Mouse (Mus musculus): ENCODE measurements around the gene Casp8ap2.

Gene Casp8ap2

DNA sequence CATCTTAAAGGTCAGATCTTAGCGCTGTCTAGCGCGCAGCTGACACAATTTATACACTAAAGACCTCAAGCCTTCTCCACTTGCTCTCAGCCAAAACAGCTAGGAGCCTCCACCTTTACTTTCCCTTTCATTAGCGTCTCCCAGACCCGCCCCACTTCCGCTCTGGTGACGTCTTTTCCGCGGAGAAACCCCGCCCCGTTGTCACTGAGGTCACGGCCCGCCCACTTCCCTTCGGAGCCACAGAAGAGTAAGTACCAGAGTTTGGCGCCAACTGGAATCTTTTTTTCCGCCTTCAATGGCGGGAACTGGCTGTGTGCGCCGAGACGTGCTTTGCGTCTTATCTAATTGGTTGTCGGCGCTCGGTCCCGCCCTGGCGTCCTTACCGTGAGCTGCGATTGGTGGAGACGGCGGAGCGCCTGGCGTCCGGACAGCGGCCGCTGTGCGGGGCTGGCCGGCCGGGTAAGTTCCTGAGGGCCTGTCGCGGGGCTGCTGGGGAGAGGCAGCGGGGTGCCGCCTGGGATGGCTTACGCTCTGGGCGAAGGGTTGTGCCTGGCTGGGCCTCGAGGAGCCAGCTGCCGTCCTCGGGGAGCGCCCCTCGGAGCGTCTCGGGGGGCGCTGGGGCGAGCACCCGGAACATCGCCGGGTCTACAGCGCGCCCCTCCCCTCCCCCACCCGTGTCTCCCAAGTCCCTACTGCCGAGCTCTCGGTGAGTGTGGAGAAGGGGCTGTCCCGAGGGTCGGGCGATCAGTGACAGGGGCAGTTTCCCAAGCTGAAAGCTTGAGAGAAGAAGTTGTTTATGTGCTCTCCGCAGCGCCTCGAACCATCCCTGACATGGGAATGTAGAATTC lies at the start of gene Casp8ap2:
Casp8ap2 (plus strand) TSS at position 418 of the 848 bp plus-strand sequence.
- peak; percentile 100 for DNase-seq

- no peak for DNase-seq
Measured at GRCm38 (mm10) chr4:32569054-32569453, 46.2 kb upstream of the Casp8ap2 start.

DNA sequence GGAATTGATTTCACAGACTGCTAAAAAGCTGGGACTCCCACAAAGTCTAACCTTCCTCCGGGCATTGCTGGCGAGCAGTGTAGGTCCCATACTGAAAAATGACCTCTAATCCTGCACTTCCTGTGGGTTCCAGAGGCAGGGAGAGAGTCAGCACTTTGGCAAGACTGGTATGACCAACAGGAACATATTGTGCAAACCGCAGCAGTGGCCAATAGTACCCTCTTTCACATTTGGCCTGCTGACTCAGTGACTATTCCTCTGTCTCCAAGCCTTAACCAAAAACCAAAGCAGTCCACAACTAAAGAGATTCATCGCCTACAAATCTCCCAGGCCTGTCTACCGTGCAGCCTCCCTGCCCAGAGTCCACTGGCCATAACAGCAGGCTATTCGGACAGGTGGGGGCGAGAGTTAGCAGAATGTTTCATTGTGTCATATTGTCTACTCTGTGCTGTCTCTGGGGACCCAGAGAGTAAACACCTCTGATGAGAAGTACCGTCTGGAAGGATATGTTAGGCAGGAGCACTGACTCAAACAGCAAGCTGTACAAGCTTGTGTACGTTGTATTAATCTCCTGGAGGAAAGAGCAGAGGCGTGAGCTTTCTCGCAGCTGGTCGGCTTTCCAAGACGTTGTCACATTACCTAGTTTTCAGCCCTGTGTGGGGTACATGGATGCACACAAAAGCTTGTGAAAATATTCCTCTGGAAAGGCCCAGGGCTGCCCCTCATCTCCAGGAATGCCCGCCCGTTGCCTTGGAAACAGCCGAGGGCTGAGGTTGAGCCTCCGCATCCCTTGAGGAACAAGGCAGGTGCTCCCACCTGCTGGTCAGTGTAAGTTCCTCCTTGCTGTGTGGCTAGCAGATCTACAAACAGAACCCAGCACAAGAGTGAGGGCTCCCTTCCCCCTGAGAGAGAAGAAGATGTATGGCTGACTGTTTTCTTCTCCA lies 45.0 kb upstream of the Casp8ap2 start:
- DNase-seq: peak; percentile 28 to 29

DNA sequence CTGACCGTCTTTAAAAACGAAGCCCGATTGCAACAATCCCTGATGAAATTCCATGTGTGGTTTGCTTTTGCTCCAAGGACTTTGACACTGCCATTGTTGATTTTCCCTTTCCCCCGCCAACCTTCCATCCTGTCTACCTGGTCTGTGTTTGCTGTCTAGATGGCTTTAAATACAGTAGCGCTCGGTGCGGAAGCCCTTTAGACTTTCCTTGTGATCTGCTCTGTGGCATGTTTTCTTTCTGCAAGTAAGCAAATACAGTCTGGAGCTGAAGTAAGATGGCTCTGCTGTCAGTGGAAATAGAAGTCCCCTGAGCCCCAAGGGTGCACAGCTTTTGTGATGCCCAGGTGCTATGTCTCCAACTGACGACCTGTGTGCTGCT lies 44.3 kb upstream of the Casp8ap2 start:
- no peak for DNase-seq

DNA sequence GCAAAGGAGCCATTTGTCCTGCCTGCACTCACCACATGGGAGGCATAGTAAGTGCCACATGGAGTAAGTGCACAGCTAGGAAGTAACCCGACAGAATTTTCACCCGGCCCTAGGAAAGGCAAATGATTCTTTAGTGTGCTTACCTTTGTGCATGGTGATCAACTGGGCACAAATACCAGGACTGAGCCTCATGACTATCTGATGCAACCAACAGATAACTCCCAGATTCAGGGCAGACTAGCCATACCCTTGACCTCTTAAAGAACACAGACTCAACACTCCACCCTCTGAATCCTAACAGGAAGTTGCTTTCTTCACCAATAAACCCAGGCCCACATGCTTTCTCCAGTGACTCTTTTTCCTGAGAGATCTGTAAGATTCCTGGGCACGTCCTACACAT lies 43.8 kb upstream of the Casp8ap2 start:
- no peak for DNase-seq

DNA sequence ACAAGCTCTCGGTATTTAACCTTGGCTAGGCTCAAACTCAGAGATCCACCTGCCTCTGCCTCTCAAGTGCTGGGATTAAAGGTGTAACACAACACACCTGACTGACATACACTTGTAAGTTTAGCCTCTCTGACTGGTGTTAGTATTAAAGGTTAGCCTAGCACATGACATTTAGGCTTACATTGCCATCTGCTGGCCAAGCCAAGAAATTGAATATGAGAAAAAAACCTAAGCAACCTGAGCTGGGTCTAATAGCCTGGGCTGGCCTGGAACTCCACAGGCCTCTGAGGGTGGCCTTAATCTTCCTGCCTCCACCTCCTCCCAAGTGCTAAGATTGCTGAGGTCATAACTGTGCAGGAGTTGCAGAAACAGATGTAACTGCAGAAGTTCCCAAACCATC lies 43.1 kb upstream of the Casp8ap2 start:
- peak; percentile 20 to 32 for DNase-seq

DNA sequence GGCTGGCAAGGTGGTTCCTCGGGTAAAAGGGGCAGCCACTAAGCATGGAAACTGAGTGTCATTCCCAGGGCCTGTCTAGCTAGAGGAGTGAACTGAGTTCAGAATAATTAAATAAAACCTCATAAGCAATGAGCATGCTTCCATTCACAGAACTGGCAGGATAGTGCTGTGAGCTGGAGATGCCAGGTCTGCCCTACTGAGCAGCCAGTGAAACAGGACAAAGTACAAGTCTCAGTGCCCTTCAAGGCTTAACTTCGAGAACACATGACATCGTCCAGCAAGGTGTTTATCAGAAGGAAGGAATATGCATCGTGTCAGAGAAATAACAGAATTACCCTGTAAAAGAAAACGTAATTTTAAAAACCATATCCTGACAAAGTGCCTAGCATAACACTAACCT lies 41.7 kb upstream of the Casp8ap2 start:
- peak in 1 of 2 experiments; percentile 20 for DNase-seq

DNA sequence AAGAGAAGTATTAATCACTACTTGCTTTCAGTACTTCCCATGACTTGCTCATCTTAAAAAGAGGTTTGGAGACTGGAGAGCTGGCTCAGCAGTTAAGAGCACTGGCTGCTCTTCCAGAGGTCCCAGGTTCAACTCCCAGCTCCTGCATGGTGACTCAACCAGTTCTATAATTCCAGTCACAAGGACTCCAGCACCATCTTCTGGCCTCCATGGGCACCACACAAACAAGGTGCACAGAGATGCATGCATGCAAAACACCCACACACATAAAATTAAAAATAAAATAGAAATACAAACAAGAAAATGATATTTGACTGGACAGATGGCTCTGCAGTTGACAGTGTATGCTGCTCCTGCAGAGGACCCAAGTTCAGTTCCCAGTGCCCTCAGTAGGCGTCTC lies 40.6 kb upstream of the Casp8ap2 start:
- no peak for DNase-seq

DNA sequence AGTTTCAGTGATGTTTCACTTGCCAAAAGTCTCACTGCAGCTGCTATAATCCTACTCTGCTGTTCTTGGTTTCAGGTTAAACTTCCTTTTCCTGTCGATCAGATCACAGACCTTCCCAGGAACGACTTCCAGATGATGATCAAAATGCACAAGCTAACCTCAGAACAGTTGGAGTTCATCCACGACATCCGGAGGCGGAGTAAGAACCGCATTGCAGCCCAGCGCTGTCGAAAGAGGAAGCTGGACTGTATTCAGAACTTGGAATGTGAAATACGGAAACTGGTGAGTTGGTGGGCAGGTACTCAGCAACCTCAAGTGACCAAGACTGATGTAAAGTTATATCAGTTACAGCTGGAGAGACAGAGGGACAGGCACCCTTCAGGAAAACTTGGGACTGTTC lies 40.1 kb upstream of the Casp8ap2 start:
- no peak for DNase-seq

- DNase-seq: no peak
Measured at GRCm38 (mm10) chr4:32579850-32580249, 35.4 kb upstream of the Casp8ap2 start.

DNA sequence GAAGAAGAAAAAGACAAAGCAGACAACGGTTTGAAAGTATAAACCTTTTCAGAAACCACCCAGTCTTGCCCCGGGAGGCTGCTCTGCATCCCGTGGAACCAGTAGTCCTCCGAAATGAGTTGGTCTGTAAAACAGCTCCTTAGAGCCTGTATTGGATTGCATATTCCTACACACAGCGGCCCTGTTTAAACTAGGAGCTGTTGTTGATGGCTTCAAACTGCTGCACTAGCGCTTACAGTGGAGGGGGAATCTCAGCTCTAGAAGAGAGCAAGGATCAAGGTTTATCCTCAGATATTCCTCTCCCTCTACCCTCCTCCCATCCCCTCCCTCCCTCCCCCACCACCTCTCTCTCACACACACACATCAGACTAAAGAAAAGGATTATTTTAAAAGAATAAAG lies 31.1 kb upstream of the Casp8ap2 start:
- DNase-seq: no peak

DNA sequence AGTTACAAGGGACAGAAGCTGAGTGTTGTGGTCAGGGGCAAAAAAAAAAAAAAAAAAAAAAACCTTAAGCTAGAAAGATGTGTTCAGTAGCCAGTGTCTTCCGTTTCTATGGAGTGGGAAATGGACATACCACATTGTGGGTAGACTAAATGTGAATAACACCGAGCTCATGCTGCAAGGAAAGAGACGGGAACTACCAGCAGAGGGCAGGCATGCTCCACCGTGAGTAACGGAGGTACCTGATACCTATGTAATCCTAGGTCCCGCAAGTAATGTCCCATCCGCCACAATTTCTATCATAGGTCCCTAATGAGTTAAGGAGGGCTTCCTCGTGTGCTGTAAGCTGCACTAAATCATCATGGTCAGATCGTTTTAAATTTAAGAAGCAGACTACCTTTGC lies 28.7 kb upstream of the Casp8ap2 start:
- DNase-seq: peak; percentile 23 to 65

DNA sequence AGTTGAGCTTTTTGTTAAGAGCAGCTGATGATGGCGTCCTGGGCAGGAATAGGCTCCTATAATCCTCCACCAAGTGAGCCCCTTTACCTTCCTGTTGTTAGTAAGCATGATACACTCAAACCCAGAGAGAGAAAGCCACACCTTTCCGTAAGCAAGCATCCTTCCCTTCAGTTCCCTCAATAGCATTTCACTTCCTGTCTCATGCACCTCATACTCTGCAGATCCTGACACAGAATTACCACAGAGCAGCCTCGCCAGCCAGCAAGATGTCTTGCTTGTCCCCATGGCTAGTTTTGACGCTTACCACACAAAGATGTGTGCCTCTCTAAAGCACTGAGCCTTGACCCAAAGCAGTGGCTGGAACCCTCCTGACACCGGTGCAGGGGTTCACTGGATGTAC lies 27.7 kb upstream of the Casp8ap2 start:
- DNase-seq: no peak

GRCm38 (mm10) chr4:32588237-32588636 lies 27.0 kb upstream of the Casp8ap2 start:
- DNase-seq: no peak

DNA sequence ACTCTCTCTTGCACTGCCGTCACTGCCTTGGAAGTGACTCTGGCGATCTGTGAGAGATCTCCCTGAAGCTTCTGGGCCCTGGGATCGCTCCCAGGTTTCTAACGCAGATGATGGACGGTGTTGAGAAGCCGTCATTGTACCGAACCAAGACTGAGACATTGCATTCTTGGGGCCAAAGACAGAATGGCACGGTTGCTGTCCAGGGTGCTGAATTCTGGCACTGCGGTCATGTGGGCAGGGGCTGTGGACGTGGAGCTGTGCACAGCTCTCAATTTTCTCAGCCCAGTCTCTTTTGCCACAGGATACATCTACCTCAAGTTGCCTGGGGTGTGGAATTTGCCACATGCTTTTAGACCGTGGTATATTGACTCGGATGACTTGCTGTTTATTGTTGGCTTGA lies 14.1 kb upstream of the Casp8ap2 start:
- peak in 1 of 2 experiments; percentile 24 for DNase-seq

- DNase-seq: no peak
Measured at GRCm38 (mm10) chr4:32602660-32603059, 12.6 kb upstream of the Casp8ap2 start, which contains the start of gene Gja10. Gja10 (minus strand) TSS chr4:32602760.

DNA sequence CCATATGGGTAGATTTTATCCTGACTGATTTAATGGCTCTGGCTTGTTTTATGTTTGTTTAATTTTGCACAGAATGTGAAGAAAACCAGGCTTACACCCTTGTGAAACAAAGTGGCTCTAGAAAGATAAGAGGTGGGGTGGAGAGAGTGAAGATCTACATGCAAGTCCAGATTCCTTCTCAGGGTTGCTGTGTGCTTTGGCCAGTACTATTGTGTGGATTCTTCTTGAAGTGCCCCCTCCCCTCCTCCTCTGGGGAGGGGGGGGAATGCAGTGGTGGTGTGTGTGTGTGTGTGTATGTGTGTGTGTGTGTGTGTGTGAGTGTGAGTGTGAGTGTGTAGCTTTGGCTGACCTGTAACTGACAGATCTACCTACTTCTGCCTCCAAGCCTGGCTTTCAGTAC lies 6.4 kb downstream of the Casp8ap2 start:
- no peak for DNase-seq

DNA sequence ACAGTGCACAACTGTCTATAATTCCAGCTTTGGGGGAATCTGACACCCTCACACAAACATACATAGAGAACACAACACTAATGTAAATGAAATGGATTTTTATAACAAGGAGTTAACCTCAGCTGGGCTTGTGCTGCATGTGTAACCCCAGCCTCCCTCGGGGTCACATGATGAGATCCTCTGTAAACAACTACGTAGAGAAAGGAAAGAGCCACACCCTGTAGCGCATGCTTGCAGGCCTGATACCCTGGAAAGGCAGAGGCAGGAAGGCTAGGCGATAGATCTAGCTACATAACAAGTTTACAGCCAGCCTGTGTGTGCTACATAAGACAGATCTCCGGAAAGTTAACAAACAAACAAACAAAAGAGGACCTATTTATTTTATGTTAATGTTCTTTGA lies 36.4 kb downstream of the Casp8ap2 start:
- no peak for DNase-seq

- DNase-seq: no peak
Measured at GRCm38 (mm10) chr4:32656146-32656904, 41.1 kb downstream of the Casp8ap2 start.

DNA sequence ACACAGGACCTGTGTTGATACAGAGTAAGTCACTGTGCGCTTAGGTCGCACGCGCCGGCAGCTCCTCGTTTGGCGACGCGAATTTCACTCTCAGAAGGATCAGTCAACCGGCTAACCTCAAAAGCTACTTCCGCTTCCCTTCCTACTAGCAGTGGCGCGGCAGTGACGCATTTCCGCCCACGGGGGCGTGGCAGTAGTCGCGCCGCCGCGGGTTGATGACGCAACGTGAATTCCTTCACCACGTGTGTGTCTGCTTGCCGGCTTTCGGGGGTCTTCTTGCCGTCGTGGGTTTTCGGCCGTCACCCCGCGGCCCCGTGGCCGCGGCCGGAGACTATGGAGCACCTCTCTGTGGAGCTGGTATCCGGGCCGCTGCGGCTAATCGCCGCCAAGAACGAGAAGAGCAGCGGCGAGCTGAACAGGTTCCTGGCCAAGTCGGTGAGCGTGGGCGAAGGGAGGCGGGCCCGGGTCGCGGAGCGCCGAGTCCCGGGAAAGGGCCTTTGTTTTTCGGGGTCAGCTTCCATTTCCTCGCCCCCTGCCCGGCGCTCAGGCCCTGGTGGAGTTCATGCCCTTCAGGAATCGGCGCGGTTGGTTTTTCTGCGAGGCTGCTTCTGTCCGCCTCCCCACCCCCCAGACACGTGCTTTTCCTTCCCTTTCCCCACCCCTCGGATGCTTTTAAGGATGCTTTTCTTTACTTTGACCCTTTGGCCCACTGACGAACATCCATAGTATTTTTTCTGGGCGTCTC lies 41.8 kb downstream of the Casp8ap2 start, which contains the start of gene Mdn1:
Mdn1 (plus strand) TSS at position 202 of the 745 bp plus-strand sequence.
- DNase-seq: peak; percentile 92 to 96

DNA sequence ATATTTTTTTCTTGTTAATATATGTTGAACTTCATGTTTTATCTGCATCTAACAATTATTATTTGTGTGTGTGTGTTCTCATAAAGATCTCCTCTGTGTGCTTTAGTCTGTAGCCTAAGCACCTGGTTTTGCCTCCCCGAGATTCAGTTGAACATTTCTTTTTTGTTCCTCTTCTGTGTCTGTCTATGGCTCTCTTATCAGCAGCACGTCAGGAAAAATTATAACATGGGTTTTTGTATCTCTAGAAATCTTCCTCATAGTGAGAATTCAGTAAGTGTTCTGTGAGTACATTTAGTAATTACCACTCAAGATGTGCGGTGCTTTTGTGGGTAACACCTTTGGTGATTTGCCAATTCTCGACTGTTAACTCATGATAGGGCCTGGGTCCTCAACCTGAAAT lies 50.6 kb downstream of the Casp8ap2 start:
- DNase-seq: no peak

- DNase-seq: no peak
Measured at GRCm38 (mm10) chr4:32668291-32668690, 53.0 kb downstream of the Casp8ap2 start.

Measured in kidney, adult 8-10 months (tissue).